Mouse (Mus musculus) ES-Bruce4 (cell line): ENCODE results near the gene Lrmda. TPM values are rescaled to one million over a fixed set of nuclear protein-coding genes. Genes with fewer than 3 reads are reported as not detected.

Source experiments
- H3K27ac ChIP-seq: 2 replicates; pipeline ENCODE4 v1.5.1; 2012; ENCODE audit warnings: low read length, inconsistent platforms; ENCODE audit not compliant: insufficient read depth
- H3K27me3 ChIP-seq: 2 replicates; pipeline ENCODE4 v1.6.1; 2012; ENCODE audit warnings: mild to moderate bottlenecking, low read length, inconsistent platforms; ENCODE audit not compliant: control insufficient read depth, poor library complexity, insufficient read depth, severe bottlenecking
- H3K36me3 ChIP-seq: 2 replicates; pipeline ENCODE4 v1.6.1; 2012; ENCODE audit warnings: inconsistent platforms, mild to moderate bottlenecking, low read length, moderate library complexity; ENCODE audit not compliant: control insufficient read depth, poor library complexity, insufficient read depth, severe bottlenecking
- H3K4me1 ChIP-seq: one replicate; pipeline ENCODE4 v1.8.1; 2011; ENCODE audit warnings: low read length; ENCODE audit not compliant: control insufficient read depth, insufficient read depth
- H3K4me3 ChIP-seq: 2 replicates; pipeline ENCODE4 v1.5.1; 2011; ENCODE audit warnings: low read depth, mild to moderate bottlenecking, low read length
- H3K9ac ChIP-seq: 2 replicates; pipeline ENCODE4 v1.6.1; 2012; ENCODE audit warnings: low read depth, mild to moderate bottlenecking, inconsistent platforms; ENCODE audit not compliant: poor library complexity, severe bottlenecking
- H3K9me3 ChIP-seq: replicated peaks from 2 replicates; pipeline ENCODE4 v1.6.1; 2012; ENCODE audit warnings: mild to moderate bottlenecking, low read length, inconsistent platforms; ENCODE audit not compliant: control insufficient read depth, poor library complexity, insufficient read depth, severe bottlenecking
- CTCF ChIP-seq: IDR thresholded peaks from one replicate; pipeline ENCODE4 v1.8.1; 2011; ENCODE audit warnings: low read depth, low read length
- EP300 ChIP-seq: IDR thresholded peaks from 2 replicates; pipeline ENCODE4 v1.6.1; 2011; ENCODE audit warnings: low read depth, low read length; ENCODE audit not compliant: insufficient read depth
- POLR2A ChIP-seq: IDR thresholded peaks from one replicate; pipeline ENCODE4 v1.8.1; 2011; ENCODE audit warnings: low read length; ENCODE audit not compliant: insufficient read depth
- polyA plus RNA-seq: library from polyadenylated mRNA; stranded (reverse); fragments of >200 nt; gene quantifications from 2 replicates; pipeline ENCODE4 v1.2.4, GENCODE M21; 2011; ENCODE audit warnings: low read depth; ENCODE audit not compliant: missing spikeins, insufficient read depth, insufficient read length

Lrmda gene
- polyA plus RNA-seq, 1 experiment: not detected

- Histone ChIP-seq H3K9me3 (no peaks in the 10 kb centered on the region), H3K4me1 (no peaks in the 10 kb centered on the region), H3K36me3 (no peaks in the 10 kb centered on the region), H3K9ac (no peak overlapping the region), H3K4me3 (no peak overlapping the region), H3K27ac (no peak overlapping the region), H3K27me3 (no peaks in the 10 kb centered on the region)
- no peak for TF ChIP-seq EP300
- TF ChIP-seq CTCF: peak; percentile 87
Measured at GRCm38 (mm10) chr14:22578224-22578623, 558.7 kb downstream of the Lrmda start.

DNA sequence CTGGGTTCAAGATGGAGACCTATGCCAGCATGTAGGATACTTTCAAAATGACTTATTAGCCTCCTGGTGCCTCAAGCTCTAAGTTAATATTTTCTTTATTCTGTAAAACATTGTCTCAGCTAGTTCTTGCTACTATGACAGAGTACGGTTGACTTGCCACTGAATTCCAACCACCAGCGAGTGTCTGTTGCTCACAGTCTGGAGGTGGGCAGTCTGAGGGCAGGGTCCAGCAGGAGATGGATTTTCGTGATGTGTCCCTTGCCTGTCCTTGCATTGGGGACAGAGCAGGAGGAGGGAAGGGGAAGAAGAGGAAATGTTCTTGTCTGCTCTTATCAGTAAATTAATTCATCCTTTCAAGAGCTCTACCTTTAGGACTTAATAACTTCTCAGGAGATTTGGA lies 559.5 kb downstream of the Lrmda start:
- H3K4me1 ChIP-seq: no peaks in the 10 kb centered on the region
- no peak for TF ChIP-seq CTCF
- no peak for TF ChIP-seq EP300
- no peak for TF ChIP-seq POLR2A
- no peak overlapping the region for H3K27ac ChIP-seq
- H3K9me3 ChIP-seq: no peaks in the 10 kb centered on the region
- H3K4me3 ChIP-seq: no peak overlapping the region
- no peak overlapping the region for H3K9ac ChIP-seq
- no peaks in the 10 kb centered on the region for H3K36me3 ChIP-seq
- no peaks in the 10 kb centered on the region for H3K27me3 ChIP-seq

DNA sequence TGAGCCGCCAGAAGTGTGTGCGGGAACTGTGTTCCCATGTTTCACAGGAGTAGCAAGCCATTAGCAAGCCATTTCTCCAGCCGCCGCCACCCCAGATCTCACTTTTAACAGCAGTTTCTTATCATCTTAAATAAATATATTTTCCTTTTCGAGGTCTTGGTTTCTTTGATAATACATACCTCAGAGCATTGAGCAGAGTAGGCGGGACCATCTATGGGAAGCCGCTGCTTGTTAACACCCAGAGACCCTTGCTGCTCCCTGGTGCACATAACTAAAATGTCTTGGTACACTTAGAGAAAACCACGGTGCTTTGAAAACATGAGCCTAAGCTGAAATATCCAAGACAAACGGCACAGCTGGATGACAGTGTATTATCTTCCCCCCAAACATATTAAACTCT lies 562.6 kb downstream of the Lrmda start:
- no peak overlapping the region for H3K27ac ChIP-seq
- H3K4me3 ChIP-seq: no peak overlapping the region
- no peak overlapping the region for H3K9ac ChIP-seq
- TF ChIP-seq CTCF (no peak), POLR2A (no peak), EP300 (no peak)
- no peaks in the 10 kb centered on the region for H3K4me1 ChIP-seq
- H3K9me3 ChIP-seq: no peaks in the 10 kb centered on the region
- no peaks in the 10 kb centered on the region for H3K36me3 ChIP-seq
- H3K27me3 ChIP-seq: no peaks in the 10 kb centered on the region

GRCm38 (mm10) chr14:22586281-22586680 lies 566.8 kb downstream of the Lrmda start:
- Histone ChIP-seq H3K27me3 (no peaks in the 10 kb centered on the region), H3K27ac (no peak overlapping the region), H3K9ac (no peak overlapping the region), H3K36me3 (no peaks in the 10 kb centered on the region), H3K4me3 (no peak overlapping the region), H3K4me1 (no peaks in the 10 kb centered on the region), H3K9me3 (no peaks in the 10 kb centered on the region)
- TF ChIP-seq CTCF (no peak), POLR2A (no peak), EP300 (no peak)

- Histone ChIP-seq H3K4me1 (no peaks in the 10 kb centered on the region), H3K27ac (no peak overlapping the region), H3K27me3 (no peaks in the 10 kb centered on the region), H3K9me3 (no peaks in the 10 kb centered on the region), H3K9ac (no peak overlapping the region), H3K4me3 (no peak overlapping the region), H3K36me3 (no peaks in the 10 kb centered on the region)
- TF ChIP-seq EP300 (no peak), POLR2A (no peak), CTCF (no peak)
Measured at GRCm38 (mm10) chr14:22586796-22587195, 567.3 kb downstream of the Lrmda start.

DNA sequence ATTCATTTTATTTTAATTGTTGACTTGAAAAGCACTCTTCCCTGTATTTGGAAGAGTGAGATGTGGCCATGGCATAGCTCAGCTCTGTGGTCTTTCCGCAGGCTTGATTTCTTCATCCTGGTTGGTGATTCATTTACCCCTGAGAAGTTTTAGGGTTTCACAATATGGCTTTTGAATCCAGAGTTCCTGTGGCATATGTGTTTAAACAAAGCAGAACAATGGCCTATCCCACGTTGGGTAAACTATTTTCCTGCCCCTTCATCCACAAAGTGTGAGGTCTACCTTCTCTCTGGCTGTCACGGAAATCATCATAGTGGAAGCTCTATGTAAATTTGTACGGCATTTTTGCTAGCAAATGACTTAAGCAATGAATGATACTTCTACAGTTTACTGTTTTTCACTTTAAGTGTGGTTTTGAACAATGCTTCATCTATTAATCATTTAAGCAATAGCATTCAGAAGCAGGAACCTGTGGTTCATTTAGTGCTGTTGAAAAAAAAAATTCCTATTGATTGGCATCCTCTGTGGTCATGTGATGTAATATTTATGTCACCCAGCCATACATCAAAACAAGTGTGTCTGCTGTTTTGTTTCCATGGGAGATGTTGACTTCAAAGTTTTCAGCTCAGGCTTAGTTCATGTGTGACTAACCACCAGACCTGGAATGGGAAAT lies 567.9 kb downstream of the Lrmda start:
- Histone ChIP-seq H3K9ac (no peak overlapping the region), H3K36me3 (no peaks in the 10 kb centered on the region), H3K27ac (no peak overlapping the region), H3K4me1 (no peaks in the 10 kb centered on the region), H3K4me3 (no peak overlapping the region), H3K9me3 (no peaks in the 10 kb centered on the region), H3K27me3 (no peaks in the 10 kb centered on the region)
- no peak for TF ChIP-seq POLR2A
- no peak for TF ChIP-seq CTCF
- no peak for TF ChIP-seq EP300
